Mouse (Mus musculus) myocyte (in vitro differentiated cells): ENCODE measurements around the gene Slc11a2.

Experiments used
- CEBPB ChIP-seq: IDR thresholded peaks from 2 replicates; pipeline ENCODE4 v1.6.1; 2011; ENCODE audit warnings: mild to moderate bottlenecking, moderate library complexity; ENCODE audit not compliant: poor library complexity, insufficient read depth, severe bottlenecking
- E2F4 ChIP-seq: IDR thresholded peaks from one replicate; pipeline ENCODE4 v1.6.1; 2011; ENCODE audit warnings: mild to moderate bottlenecking, control low read depth, moderate library complexity; ENCODE audit not compliant: insufficient read depth
- MAX ChIP-seq: IDR thresholded peaks from one replicate; pipeline ENCODE4 v1.6.1; 2011; ENCODE audit warnings: low read depth, mild to moderate bottlenecking, control low read depth
- MYOD1 ChIP-seq, 3 experiments: IDR thresholded peaks; one replicate each; pipeline ENCODE4 v1.6.1; 2011; ENCODE audit warnings: control low read depth in 2 of 3, low read depth in 2 of 3, mild to moderate bottlenecking in 2 of 3, moderate library complexity in 1 of 3; ENCODE audit not compliant: insufficient read length in 2 of 3, control insufficient read depth in 1 of 3
- POLR2A ChIP-seq: IDR thresholded peaks from one replicate; pipeline ENCODE4 v1.6.1; 2011; ENCODE audit warnings: low read depth, mild to moderate bottlenecking, control low read depth, moderate library complexity; ENCODE audit not compliant: insufficient read length
- POLR2AphosphoS2 ChIP-seq: IDR thresholded peaks from one replicate; pipeline ENCODE4 v1.6.1; 2011; ENCODE audit warnings: low read depth, control low read depth; ENCODE audit not compliant: insufficient read length
- REST ChIP-seq: IDR thresholded peaks from one replicate; pipeline ENCODE4 v1.6.1; 2011; ENCODE audit warnings: mild to moderate bottlenecking, control low read depth, moderate library complexity; ENCODE audit not compliant: insufficient read depth, insufficient read length
- SRF ChIP-seq: IDR thresholded peaks from one replicate; pipeline ENCODE4 v1.6.1; 2011; ENCODE audit warnings: low read depth; ENCODE audit not compliant: control insufficient read depth, insufficient read length
- TCF12 ChIP-seq: IDR thresholded peaks from one replicate; pipeline ENCODE4 v1.6.1; 2011; ENCODE audit warnings: mild to moderate bottlenecking, control low read depth; ENCODE audit not compliant: poor library complexity, insufficient read depth, severe bottlenecking
- TCF3 ChIP-seq: IDR thresholded peaks from one replicate; pipeline ENCODE4 v1.6.1; 2011; ENCODE audit warnings: low read depth, control low read depth; ENCODE audit not compliant: insufficient read length
- USF1 ChIP-seq: IDR thresholded peaks from one replicate; pipeline ENCODE4 v1.6.1; 2011; ENCODE audit warnings: low read depth, mild to moderate bottlenecking, control low read depth, moderate library complexity

- TF ChIP-seq POLR2A (no peak), TCF3 (no peak), REST (no peak), MAX (no peak), E2F4 (no peak), USF1 (no peak), CEBPB (no peak), POLR2AphosphoS2 (no peak), TCF12 (no peak), MYOD1 (IDR thresholded peaks at IDR 0.05; ENCODE audit: control insufficient read depth in 1 of 3, insufficient read length in 2 of 3, low read depth in 2 of 3) (no peak), SRF (no peak)
These were observed 73.3 kb downstream of the Slc11a2 start for GRCm38 (mm10) chr15:100351501-100352060.
